Mouse (Mus musculus) cortical plate, adult 2 months (tissue): Measurements from ENCODE around the gene Olfr199. TPM values are rescaled to one million over a fixed set of nuclear protein-coding genes. Genes with fewer than 3 reads are reported as not detected.
"Not testable (repeated sequence)": the region's sequence is repeated elsewhere in the genome, so short reads cannot be mapped to it uniquely, and the experiment has no call there.

Experiments
- H3K27ac ChIP-seq: fragments of 200-500 bp; 2 replicates; pipeline ENCODE4 v1.5.1; 2012; ENCODE audit warnings: low read length, control low read depth, inconsistent platforms; ENCODE audit not compliant: insufficient read depth
- H3K4me1 ChIP-seq: fragments of 200-500 bp; 2 replicates; pipeline ENCODE4 v1.6.1; 2011; ENCODE audit warnings: low read length; ENCODE audit not compliant: control insufficient read depth, insufficient read depth
- H3K4me3 ChIP-seq: fragments of 200-500 bp; 2 replicates; pipeline ENCODE4 v1.5.1; 2011; ENCODE audit warnings: mild to moderate bottlenecking, low read length, control low read depth; ENCODE audit not compliant: insufficient read depth
- CTCF ChIP-seq: fragments of 200-500 bp; IDR thresholded peaks from 2 replicates; pipeline ENCODE4 v1.5.1; 2011; ENCODE audit warnings: mild to moderate bottlenecking, control low read depth, low read length; ENCODE audit not compliant: insufficient read depth; ENCODE audit errors: extremely low read depth
- POLR2A ChIP-seq: fragments of 200-500 bp; IDR thresholded peaks from 2 replicates; pipeline ENCODE4 v1.6.1; 2011; ENCODE audit warnings: mild to moderate bottlenecking, low read length, control low read depth; ENCODE audit not compliant: insufficient read depth; ENCODE audit errors: extremely low read depth
- polyA plus RNA-seq: library from polyadenylated mRNA; depleted of rRNA; stranded (reverse); fragments of >200 nt; gene quantifications from 2 replicates; pipeline ENCODE4 v1.2.3, GENCODE M21; 2012; rRNA removed

The Olfr199 gene
- not detected in 2 replicates for polyA plus RNA-seq

- H3K27ac ChIP-seq, H3K4me1 ChIP-seq, H3K4me3 ChIP-seq: not testable (repeated sequence)
Observed at GRCm38 (mm10) chr16:59219667-59220066, at the start of gene Olfr199. TSS of gene Olfr199 (minus strand) at chr16:59219767.

DNA sequence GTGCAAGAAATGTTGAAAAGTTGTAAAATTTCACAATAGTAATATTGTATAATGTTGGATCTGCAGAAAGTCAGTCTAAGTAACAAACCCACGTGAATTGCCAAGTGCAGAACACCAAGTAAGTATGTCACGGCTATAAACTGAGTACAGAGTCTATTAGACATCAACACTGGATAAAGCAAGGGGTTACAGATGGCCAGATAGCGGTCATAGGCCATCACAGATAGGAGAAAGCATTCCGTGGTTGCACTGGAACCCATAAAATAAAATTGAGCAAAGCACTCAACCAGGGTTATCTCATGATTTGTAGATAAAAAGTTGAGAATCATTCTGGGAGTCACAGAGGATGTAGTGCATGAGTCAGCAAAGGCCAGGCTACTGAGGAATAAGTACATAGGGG is 49.5 kb upstream of the Olfr199 start:
- H3K4me1 ChIP-seq, H3K27ac ChIP-seq, H3K4me3 ChIP-seq: not testable (repeated sequence)

DNA sequence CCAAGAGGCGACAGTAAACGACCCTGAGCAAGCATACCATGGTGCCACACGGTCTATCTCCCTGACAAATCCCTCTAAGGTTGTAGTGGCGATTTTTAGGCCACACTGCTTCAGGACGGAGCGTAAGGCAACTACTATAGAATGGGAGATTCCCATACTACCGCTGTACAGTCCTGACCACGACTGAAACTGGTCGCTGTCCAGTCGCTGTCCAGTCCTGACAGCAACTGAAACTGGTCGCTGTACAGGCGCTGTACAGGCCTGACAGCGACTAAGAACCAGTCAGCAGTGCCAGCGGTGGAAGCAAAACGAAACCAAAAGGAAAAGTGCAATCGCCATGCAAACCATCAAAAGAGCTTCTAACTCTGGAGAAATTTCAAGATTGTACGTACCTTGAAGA is 30.1 kb upstream of the Olfr199 start:
- no peak for TF ChIP-seq POLR2A
- Histone ChIP-seq H3K4me3 (no peak overlapping the region), H3K27ac (no peak overlapping the region), H3K4me1 (no peaks in the 10 kb centered on the region)

DNA sequence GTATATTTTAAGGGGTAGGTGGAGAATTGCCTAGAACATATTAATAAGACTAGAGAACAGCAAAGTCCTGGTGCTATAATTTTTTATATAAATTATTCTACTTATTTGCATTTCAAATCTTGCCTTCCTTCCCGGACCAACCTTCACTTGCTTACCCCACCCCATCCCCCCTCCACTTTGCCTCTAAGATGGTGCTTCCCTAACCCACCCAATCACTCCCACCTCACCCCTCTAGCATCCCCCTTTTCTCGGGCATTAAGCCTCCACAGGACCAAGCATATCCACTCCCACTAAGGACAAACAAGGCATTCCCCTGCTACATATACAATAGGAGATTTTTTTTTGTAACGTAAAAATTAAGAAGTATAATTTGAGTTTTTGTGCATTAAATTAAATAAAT is 1.7 kb downstream of the Olfr199 start:
- H3K4me3 ChIP-seq, H3K27ac ChIP-seq, H3K4me1 ChIP-seq: not testable (repeated sequence)

- H3K4me1 ChIP-seq, H3K27ac ChIP-seq, H3K4me3 ChIP-seq: not testable (repeated sequence)
Observed at GRCm38 (mm10) chr16:59203433-59203832, 16.1 kb downstream of the Olfr199 start, which contains the start of gene Olfr198. TSS of gene Olfr198 (minus strand) at chr16:59203533.

- H3K27ac ChIP-seq = no peak within 1 kb of the TSS
- TF ChIP-seq POLR2A (no peak), CTCF (no peak)
Observed at GRCm38 (mm10) chr16:59170354-59170753, 49.2 kb downstream of the Olfr199 start, which contains the start of gene Olfr196. TSS of gene Olfr196 (minus strand) at chr16:59170454.

More at GRCm38 (mm10) chr16:59170354-59170753, 49.2 kb downstream of the Olfr199 start, which contains the start of gene Olfr196:
- no peak within 1 kb of the TSS for H3K4me3 ChIP-seq
- no peaks in the 10 kb centered on the region for H3K4me1 ChIP-seq

Other genes starting within 250 kb of the Olfr199 start
- gene Olfr183, start 224.4 kb downstream of the Olfr199 start, polyA plus RNA-seq = 0.06 TPM in 1 of 2 replicates, not detected in the other
- not detected in 2 replicates for gene Olfr186, start 189.5 kb downstream of the Olfr199 start, polyA plus RNA-seq
- gene Olfr187, start 180.0 kb downstream of the Olfr199 start, polyA plus RNA-seq = not detected in 2 replicates
- not detected in 2 replicates for gene Olfr190, start 141.8 kb downstream of the Olfr199 start, polyA plus RNA-seq
- not detected in 2 replicates for gene Olfr191, start 129.9 kb downstream of the Olfr199 start, polyA plus RNA-seq
- not detected in 2 replicates for gene Olfr193, start 107.9 kb downstream of the Olfr199 start, polyA plus RNA-seq
- gene Olfr194, start 98.7 kb downstream of the Olfr199 start, polyA plus RNA-seq = not detected in 2 replicates
- gene Olfr195, start 72.7 kb downstream of the Olfr199 start, polyA plus RNA-seq = not detected in 2 replicates
- gene Olfr196, start 49.3 kb downstream of the Olfr199 start, polyA plus RNA-seq = not detected in 2 replicates
- gene Olfr198, start 16.2 kb downstream of the Olfr199 start, polyA plus RNA-seq = not detected in 2 replicates
- not detected in 2 replicates for gene Olfr201, start 52.9 kb upstream of the Olfr199 start, polyA plus RNA-seq
- gene Olfr202, start 67.0 kb upstream of the Olfr199 start, polyA plus RNA-seq = not detected in 2 replicates
- not detected in 2 replicates for gene Olfr203, start 79.1 kb upstream of the Olfr199 start, polyA plus RNA-seq
- not detected in 2 replicates for gene Olfr204, start 98.5 kb upstream of the Olfr199 start, polyA plus RNA-seq
- not detected in 2 replicates for gene Olfr205, start 111.4 kb upstream of the Olfr199 start, polyA plus RNA-seq
- not detected in 2 replicates for gene Olfr206, start 129.5 kb upstream of the Olfr199 start, polyA plus RNA-seq
- gene Olfr209, start 144.2 kb upstream of the Olfr199 start, polyA plus RNA-seq = not detected in 2 replicates
- gene Gabrr3, start 187.6 kb upstream of the Olfr199 start, polyA plus RNA-seq = 0.02 TPM in 2 replicates